Mouse (Mus musculus): ENCODE data around the gene Acvr2b.

Acvr2b gene

GRCm38 (mm10) chr9:119474717-119475611 lies 73.0 kb downstream of the Acvr2b start:
- DNase-seq: peak; percentile 98

GRCm38 (mm10) chr9:119477754-119478153 lies 75.8 kb downstream of the Acvr2b start:
- no peak for DNase-seq

GRCm38 (mm10) chr9:119478345-119478744 lies 76.4 kb downstream of the Acvr2b start:
- peak; percentile 95 for DNase-seq

DNA sequence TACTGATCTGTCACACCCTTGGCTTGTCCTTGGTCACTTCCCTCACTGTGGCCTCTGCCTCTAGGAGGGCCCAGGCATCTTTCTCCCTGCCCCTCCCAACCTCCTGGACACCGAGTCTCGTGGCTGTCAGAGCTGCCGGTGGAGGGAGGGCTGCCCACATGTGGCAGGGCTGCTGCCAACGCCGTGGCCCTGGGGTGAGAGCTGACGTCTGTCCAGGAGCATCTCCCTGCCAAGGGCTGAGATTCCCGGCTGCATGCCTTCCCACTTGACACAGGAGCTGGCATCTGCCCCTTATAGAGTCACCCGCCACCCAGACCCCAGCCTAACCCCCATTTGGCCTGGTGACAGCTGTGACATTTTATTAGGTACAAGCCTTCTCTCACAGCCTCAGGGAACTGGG lies 77.4 kb downstream of the Acvr2b start:
- peak; percentile 99 for DNase-seq

GRCm38 (mm10) chr9:119481612-119482011 lies 79.7 kb downstream of the Acvr2b start:
- no peak for DNase-seq

GRCm38 (mm10) chr9:119483554-119484353 lies 81.8 kb downstream of the Acvr2b start:
- DNase-seq: peak; percentile 98

GRCm38 (mm10) chr9:119484420-119484819 lies 82.5 kb downstream of the Acvr2b start:
- DNase-seq: peak; percentile 94
